Mouse (Mus musculus) layer of hippocampus, adult 9-10 months (tissue): ENCODE measurements at regions not wholly inside any gene's neighbourhood (a gene's known extent, or its start where the extent isn't known, plus 50 kb on each side); places are given as distances from the start of the nearest gene placed in this dataset.
"Not testable (repeated sequence)": the region's sequence is repeated elsewhere in the genome, so short reads cannot be mapped to it uniquely, and the experiment has no call there.

Experiments
- DNase-seq: peaks from one replicate; pipeline ENCODE4 v3.0.0; 2022; ENCODE audit warnings: low spot score

DNA sequence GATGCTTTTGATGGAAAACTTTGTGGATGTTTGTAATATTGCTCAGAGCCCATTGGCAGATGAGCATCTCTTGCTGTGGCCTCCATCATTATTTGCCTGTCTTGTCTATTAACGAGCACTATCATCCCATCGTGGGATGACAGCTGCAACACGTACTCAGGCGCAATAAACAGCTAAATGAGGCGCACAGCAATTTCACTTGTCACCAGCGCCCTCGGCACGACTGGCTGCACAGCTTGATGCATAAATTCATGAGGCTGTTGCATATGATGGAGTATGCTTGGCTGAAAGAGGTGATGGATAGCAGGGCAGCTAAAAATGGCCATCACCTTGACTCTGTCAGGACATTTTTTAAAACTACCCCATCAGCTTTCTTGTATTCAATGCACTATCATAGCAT lies 853.1 kb upstream of the Pou3f2 start:
- DNase-seq, result no peak

DNA sequence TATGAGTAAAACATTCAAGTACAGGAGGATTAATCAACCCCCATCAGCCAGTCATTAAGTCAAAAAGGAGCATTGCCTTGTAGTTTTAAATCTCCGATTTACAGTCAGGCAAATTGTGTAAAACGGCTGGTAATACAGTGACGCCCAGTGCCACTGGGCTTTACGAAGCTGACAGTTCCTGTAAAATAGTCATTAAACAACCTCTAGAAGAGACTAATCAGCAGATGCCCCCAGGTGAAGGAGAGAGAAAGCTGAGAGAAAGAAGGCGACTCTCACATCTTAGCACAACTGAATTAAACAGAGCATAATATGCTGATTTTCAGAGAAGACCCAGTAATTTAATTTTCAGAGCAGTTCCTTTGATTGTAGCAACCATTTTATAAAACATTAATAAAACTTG lies 850.3 kb upstream of the Pou3f2 start:
- no peak for DNase-seq

DNA sequence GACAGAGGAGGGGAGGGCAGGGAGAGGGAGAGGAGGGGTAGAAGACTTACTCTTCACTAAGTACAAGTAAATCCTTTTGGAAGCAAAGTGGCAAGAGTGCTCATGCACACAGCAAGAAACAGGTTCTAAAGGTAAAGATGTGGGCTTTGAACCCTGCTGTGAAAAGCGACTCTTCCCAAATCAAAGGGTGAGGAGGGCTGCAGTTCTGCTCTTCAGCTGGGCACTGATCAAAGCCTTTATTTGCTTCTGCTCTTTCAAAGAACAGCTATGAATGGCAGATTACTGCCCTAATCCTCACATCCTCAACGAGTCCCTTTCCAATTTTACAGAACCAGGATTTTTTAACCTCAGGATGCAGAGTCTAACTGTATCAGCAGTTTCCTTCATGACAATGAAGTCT lies 812.5 kb upstream of the Pou3f2 start:
- DNase-seq, result no peak

DNA sequence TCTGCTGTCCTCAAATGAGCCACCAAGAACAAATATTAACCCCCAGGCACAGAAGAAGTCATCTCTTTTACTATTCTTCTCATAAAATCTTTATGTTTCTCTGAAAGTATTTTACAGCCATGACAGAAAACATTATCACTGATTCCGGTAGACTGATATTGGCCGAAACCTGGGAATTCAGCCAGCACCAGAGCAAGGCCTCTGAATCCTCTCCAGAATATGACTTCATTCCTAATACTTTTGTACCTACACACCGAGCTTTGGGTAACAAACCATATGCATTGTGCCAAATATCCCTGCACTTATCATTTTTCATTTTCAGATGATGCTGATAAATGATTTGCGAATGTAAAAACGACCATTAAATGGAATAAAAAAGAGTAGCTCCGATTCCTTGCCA lies 791.9 kb upstream of the Pou3f2 start:
- DNase-seq, result no peak

DNA sequence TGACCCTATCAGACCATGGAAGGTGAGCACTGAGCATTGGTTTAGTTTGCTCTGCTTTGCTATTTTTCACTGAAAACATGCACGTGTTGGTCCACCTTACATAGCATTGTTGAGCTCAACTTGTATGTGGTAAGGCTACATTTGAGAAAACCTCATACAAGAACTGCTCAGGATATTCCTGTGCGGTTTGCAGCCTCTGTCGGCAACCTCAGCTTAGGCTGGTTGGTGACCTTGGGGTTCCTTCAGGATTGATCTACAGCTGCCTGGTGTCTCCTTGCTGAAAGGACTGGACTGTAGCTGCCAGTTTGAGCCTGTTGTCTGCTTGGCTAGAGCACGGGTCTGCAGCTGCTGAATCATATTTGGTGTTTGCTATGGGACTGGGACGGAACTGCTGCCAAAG lies 787.0 kb upstream of the Pou3f2 start:
- no peak for DNase-seq

DNA sequence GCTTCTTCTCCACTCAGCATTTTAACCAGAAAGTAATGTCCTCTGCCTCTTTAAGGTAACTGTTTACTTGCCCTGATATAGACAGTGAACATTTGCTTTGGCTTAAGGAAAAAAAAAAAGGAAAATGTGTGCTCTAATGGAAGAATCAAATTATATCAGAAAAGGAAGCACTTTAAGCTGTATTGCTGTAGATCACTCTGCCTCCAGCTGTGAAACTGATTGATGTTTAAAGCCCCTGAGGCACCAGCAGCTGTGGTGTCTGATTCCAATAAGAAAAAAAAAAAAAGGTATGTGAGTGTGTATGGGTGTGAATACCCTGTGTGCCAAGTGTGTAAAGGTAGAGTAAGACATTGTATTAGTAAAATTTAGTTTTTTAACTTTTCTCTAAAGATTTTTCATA lies 783.8 kb upstream of the Pou3f2 start:
- DNase-seq, result no peak

DNA sequence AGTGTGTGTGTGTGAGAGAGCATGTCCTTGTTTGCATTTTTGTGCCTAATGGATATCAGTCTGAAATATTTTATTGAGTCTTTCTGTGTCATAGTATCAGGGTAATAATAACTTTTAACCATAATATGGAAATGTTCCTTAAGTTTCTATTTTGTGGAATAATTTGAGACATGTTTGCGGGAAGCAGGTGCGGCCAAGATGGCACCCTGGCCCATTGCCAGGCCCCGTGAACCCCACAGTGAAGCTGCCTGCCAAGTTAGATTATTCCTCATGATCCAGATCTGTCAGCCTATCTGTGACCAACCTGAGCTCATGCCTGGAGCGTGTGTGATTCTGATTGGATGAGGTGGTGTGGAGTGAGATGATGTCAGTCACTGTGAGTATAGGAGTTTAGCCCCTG lies 772.2 kb upstream of the Pou3f2 start:
- no peak for DNase-seq

DNA sequence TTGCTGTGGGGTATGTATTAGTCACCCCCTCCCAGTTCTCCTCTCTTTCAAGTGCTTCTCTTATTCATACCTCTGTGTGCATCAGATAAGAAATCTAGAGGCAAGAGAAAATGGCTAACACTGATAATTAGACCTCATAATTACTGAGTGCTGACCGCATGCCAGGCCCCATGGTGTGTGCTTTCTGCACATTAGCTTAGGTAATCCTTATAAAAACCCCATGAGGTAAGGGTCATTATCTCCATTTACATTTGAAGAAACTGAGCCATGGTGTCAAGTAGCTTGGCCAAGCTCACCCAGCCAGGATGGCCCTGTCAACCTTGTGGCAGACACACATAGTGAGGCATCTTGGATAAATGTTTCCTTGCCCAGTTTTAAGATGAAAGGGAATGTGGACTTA lies 746.8 kb upstream of the Pou3f2 start:
- no peak for DNase-seq

DNA sequence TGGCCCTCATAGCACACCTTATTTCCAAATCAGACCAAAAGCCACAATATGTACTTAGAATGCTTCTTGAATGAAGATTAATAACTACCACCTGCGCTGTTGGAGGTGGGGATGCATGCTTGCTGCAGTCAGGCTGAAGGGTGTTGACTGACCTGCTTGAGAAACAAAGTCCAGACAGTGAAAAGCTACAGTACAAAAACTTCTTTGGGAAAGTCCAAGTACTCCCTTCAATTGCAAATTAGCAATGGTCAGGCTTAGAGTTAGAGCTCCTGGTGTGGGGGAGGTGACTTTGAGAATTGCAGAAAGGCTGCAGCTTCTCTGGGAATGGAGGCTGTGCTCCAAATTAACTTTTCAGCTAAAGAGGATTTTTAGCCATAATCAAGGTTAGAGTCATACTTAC lies 706.6 kb upstream of the Pou3f2 start:
- DNase-seq, result not testable (repeated sequence)

DNA sequence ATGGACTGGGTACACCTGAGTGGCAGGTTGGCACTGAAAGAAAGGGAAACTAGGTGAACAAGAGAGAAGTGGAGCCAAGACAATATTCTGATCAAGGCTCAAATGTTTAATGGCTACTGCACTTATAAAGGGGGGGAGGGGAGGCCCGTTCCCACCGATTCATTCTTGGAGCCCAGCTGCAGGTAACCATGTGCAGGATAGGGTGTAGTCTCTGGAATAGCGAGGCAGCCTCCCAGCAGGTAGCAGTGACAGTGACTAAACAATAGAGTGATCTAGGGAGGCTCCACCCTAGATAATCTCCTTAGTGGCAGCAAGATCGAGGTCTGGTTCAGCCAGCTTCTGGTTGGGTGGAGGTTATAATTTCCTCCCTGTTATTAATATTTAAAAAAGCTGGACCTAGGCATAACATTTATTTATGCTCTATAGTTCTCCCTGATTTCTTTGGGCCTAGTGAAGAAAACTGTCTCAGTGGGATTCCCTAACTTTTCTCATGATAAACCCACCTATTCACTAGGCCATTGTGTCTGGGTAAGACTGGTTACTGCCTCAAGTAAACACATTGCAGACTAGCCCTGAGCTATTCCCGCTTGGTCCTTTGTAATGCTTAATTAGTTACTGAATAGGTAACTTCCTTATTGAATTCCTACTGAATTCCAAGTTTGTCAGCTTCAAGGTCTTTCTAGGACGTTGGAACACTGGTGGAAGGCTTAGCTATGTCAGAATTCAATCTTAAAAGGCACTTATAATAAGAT lies 705.4 kb upstream of the Pou3f2 start:
- DNase-seq, result no peak

DNA sequence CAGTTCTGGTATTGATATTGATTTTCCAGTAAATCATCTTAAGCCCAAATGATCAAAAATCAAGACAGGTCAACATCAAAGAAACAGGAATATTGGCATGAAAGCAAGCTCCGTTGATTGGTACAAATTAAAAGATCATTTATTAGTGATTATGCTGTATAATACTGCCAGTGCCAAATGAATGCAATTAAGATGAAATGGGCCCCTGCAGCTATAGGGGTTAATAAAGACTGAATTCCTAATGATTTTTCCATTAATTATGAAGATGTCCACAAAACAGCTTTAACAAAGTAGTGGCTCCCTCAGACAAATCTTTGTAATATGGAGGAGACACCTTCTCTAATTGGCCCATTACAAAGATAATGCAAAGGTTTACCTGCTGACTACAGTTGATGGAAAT lies 685.6 kb upstream of the Pou3f2 start:
- DNase-seq, result no peak

DNA sequence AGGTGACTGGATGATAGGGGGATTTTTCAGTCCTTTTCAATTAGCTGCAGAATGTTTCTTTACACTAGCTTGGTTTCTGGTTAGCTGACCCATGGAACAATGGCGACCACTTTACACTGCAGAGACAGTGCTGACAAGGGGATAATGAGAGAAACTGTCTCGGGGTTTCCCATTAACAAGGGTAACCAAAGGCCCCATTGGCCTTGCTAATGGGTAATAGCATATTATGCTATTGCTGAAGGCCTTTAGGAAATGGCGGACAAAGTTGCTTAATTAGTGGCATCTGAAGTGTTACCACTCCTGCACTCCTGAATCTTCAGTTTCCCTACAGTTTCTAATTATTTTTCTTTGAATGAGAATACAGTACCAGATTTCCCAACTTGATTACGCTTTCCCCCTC lies 685.2 kb upstream of the Pou3f2 start:
- no peak for DNase-seq

DNA sequence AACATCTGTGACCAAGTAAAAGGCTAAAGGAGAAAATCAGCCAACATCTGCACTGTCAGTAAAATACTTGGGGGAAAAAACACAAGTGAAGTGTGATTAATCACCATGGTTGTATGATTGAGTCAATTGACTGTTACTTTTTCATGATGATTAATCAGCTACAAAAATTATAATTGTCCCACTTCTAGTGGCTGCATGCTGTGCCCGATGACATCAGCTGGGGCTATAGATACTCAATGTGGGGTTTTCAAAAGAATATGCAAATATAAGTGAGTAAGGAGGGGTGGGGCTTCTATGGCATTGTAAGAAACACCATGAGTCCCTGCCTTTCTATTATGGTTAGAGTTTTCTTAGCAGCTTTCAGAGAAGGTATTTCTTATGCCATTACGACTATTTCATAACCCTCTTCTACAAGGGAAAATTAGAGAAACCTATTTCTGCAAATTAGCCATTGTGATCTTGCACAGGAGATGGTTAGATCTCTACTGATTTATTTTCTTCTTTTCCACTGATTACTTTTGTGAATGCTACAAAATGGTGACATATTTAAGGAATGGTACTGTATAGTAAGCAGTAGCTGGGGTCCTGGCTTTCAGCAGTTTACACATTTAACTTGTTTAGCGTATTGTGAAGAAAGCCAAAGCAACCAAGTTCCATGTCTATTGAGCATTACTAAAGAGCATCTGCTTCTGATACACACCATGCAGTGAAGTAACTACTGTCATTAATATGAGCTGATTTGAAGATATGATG lies 660.1 kb upstream of the Pou3f2 start:
- DNase-seq, result no peak

DNA sequence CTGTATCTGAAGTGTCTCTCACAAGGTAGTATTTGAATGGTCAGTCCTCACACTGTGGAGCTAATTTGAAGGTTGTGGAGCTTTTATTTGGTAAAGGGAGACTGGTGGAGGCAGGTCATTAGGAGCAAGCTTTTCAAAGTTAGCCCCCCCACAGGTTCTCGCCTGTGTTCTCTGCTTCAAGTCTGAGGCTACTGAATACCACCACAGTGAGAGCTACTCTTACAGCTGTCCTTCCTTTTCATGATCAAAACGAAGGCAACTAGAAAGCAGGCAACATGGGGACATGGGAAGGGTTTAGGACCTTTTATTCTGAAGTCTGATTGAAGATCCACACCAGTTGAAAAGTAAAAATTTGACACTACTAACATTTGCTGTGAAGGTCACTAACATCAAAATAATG lies 645.2 kb upstream of the Pou3f2 start:
- no peak for DNase-seq

DNA sequence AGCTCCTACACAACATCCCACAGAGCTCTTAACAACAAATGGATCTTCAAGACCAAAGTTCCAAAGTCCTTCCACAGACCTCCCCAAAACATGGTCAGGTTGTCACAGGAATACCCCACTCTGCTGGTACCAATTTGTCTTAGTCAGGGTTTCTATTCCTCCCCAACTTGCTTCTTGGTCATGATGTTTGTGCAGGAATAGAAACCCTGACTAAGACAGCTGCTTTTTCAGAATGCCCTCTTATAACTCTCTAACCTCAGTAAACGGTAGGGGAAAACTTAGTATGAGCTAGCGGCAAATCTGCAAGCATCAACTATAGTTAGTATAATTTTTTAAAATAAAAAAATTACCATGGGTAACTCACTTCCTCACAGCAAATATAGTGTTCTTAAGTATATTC lies 613.3 kb upstream of the Pou3f2 start:
- DNase-seq, result not testable (repeated sequence)

DNA sequence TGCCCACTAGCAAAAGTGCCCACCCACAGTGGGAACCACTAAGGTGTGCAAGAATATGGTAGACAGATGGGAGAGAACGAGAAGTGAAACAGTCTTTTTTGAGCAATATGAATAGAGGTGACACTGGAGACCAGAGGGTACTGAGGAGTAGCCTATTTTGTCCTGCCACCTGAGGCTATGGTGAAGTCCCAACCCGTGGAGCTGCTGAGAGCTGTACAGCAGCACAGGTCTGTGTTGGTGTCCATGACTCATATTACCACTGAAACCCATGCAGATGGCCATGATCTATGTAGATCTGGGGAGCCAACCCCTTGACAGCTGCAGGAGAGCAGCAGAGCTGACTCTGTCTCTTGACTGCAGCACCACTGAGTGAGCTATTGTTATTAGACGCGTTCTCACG lies 591.4 kb upstream of the Pou3f2 start:
- DNase-seq, result no peak

DNA sequence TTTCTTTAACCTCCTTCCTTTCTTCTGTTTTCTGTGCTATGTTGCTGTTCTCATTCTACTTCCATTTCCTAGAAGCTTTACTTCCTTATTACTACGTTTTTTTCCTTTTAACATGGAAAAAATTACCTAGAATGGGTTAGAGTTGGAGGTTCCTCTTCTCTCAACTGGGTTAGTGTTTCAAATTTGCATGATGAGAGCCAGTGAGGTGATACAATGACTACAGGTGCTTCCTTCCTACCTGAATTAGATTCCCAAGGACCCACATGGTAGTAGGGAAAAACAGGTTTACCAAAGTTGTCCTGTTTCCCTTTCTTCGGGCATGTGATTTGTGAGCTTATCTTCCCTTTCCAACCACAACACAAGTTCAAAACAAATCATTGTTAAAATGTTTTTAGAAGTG lies 589.4 kb upstream of the Pou3f2 start:
- DNase-seq, result no peak

DNA sequence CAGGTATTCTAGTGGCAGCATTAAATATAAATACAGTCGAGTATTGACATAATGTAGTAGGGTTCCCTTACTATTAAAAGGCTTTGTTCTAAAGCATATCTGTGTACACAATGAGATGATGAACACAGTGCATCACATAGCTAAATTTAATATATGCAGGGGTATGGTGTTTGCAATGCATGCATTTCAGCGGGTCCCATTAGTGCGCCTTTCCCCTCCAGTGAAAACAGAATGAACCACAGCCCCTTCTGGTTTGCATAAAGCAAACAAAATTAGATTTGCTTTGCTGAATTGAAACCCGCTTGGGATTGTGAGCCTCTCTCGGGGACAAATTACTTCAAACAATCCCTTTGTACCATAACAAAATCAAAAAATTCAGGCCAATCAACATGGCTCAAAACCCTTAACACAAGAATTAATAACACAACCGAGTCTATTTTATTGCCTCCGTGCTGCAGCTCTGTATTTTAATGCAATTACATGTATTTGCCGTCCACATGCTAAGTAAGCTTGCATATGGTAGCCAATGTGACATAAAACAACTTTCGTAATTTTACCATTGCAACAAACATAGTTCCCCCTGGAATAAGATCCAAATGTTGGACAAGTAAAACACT lies 562.6 kb upstream of the Pou3f2 start:
- no peak for DNase-seq

DNA sequence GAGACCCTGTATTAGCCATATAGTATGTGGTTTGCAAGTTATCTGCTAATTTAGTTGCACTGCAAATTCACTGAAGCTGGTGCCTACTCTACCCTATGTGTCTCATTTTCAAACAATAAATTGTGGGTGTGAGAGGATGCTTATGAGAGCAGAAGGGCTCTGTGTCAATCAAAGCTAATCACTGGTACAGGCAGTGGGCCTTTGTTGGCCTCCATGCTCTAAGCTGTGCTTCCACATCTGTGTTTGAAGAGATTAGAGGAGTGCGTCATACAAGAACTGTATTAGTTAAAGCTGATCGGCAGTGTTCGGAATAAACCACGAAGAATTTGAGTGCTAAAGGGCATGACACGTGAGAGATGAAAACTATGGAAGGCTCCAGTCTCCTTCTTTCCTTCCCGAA lies 549.6 kb upstream of the Pou3f2 start:
- no peak for DNase-seq

DNA sequence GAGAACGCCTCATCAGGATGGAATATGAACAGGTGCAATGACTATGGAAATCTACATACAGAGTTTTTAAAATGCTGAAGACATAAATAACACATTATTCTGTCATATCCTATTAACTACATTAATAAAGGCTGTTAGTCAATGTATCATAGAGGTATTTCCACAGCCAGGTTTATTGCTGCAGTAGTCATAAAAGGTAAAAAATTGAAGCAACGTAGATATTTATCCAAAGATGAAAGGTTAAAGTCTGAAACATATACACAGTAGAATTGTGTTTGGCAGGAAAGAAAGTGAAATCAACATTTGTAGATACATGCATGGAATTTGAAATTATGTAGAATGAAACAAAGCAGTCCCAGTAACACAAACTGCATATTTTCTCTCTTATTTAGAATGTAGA lies 543.1 kb upstream of the Pou3f2 start:
- no peak for DNase-seq

DNA sequence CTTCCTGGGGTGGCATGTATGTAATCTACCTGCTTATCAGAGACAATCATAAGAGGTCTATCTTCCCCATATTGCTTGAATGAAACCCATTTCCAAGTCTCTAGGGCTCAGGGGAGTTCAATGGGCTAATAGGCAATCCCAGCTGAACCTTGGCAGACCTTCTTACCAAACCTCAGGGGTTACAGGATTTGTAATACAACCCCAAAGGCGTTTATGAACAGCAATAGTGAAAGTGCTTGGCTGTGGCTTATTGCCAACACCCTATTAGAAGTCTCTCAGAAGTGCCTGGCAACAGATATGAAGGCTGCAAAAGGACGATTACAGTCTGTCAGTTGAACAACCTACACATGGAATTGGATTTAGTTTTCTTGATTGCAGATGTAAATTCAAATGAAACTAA lies 534.0 kb upstream of the Pou3f2 start:
- DNase-seq, result no peak

DNA sequence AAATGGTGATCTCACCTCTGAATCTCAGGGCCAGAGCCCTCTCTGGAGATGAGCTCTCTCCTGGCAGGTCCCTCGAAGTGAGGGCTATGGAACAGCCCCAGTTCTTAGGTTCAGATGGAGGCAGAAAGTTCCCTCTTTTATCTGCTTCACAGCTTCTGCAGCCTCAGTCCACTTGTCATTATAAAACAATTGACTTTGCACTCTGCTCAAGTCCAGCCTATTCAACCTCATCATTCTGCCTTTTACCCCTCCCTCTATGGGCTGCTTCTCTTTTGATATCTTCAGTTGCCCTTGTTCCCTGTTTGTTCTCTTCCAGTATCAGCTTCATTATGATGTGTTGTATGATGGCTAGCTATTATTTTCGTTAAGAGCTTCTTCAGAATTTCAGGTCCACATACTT lies 522.2 kb upstream of the Pou3f2 start:
- DNase-seq, result no peak

DNA sequence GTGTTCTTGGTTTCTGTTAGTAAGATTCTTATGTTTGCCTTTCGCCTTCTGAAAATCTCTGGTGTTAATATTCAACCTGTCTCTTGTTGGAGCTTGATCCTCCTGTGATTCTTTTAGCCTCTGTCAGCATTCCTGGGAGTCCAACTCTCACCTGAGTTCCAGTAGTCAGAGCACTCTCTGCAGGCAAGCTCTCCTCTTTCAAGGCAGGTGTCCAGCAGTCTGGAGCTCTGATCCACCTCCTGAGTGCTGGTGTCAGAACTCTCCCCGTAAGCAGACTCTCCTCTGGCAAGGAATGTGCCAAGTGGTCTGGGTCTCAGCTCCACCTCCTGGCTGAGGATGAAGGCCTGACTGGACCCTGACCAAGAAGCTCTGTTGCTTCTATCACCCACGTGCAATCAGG lies 521.0 kb upstream of the Pou3f2 start:
- DNase-seq, result not testable (repeated sequence)

DNA sequence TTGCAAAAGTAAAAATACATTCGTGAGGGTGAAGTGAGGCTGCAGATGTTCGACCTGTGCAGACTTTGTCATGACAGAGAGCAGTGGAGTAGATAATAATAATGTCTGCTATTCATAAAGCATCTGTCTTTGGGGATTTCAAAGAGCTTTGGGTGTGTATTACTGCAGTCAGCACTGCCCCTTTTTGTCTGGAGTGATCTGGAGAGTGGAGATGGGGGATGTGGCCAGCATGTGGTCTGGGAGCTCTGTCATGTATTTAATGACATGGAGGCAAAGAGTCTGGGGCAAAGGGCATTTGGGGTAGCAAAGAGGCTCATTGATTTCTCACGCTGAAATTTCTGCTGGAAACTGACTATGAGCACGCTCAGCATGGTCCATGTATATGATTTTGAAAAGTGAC lies 510.8 kb upstream of the Pou3f2 start:
- DNase-seq, result no peak
